8 mouse cellular contexts compared by ENCODE assay signal in genomic region chr7:31105061-31105768, GRCm38 (mm10). TPM values are rescaled to one million over a fixed set of nuclear protein-coding genes. Genes with fewer than 3 reads are reported as not detected.
A peak's percentile ranks its signal among the peaks of the same experiment; 100 is the strongest.
DNase-seq lines count a peak whose midpoint lies in the region; ATAC-seq and TF ChIP-seq lines count a peak whose summit lies in the region.

No protein-coding gene starts in this region.

- ATAC-seq in hindbrain, embryonic 14.5 days (ENCODE audit: low FRiP score): no peak
- ATAC-seq in kidney, postnatal 0 days (replicated peaks; ENCODE audit: low FRiP score, low read depth): no peak

- WGBS in hindbrain, embryonic 10.5 days: 71% methylated on average over 15 of the region's 15 CpGs
- 61% methylated on average over 15 of the region's 15 CpGs for WGBS in hindbrain, embryonic 14.5 days
- 37% methylated on average over 15 of the region's 15 CpGs for WGBS in kidney, postnatal 0 days

- no peaks in the 10 kb centered on the region for H3K27me3 ChIP-seq in hindbrain, embryonic 10.5 days (ENCODE audit: insufficient read depth, poor library complexity, severe bottlenecking)
- H3K27me3 ChIP-seq in hindbrain, embryonic 14.5 days (ENCODE audit: control insufficient read depth, insufficient read depth, low read length): no peaks in the 10 kb centered on the region
- H3K27me3 ChIP-seq in kidney, postnatal 0 days (ENCODE audit: insufficient read depth, low read length): no peaks in the 10 kb centered on the region

- TF ChIP-seq CTCF in embryonic fibroblast, embryonic 13.5 days (IDR thresholded peaks at IDR 0.05; ENCODE audit: borderline replicate concordance, insufficient read depth, low read length): peak; percentile 59; the same call in 1 of the 2 replicates
- TF ChIP-seq CTCF in kidney, postnatal 0 days (IDR thresholded peaks at IDR 0.05; ENCODE audit: low read depth): peak; percentile 70

- H3K4me2 ChIP-seq in hindbrain, embryonic 14.5 days (replicated peaks): no peak overlapping the region
- no peak overlapping the region for H3K4me2 ChIP-seq in kidney, postnatal 0 days (ENCODE audit: low read length)

- H3K9ac ChIP-seq in hindbrain, embryonic 14.5 days: no peak overlapping the region
- H3K9ac ChIP-seq in kidney, postnatal 0 days (ENCODE audit: low read depth, low read length): no peak overlapping the region

- H3K27ac ChIP-seq in hindbrain, embryonic 10.5 days: no peak overlapping the region
- H3K27ac ChIP-seq in hindbrain, embryonic 14.5 days: no peak overlapping the region
- no peak overlapping the region for H3K27ac ChIP-seq in embryonic fibroblast, embryonic 13.5 days (ENCODE audit: insufficient read depth, low read length)
- no peak overlapping the region for H3K27ac ChIP-seq in kidney, postnatal 0 days

- no peak for TF ChIP-seq POLR2A in embryonic fibroblast, embryonic 13.5 days (IDR thresholded peaks at IDR 0.05; ENCODE audit: low read depth, low read length)

- H3K4me1 ChIP-seq in hindbrain, embryonic 10.5 days (replicated peaks): peaks cover 4% of the 10 kb centered on the region; the same call in 1 of the 2 replicates
- no peaks in the 10 kb centered on the region for H3K4me1 ChIP-seq in hindbrain, embryonic 14.5 days (replicated peaks; ENCODE audit: control insufficient read depth, insufficient read depth, low read length)
- H3K4me1 ChIP-seq in embryonic fibroblast, embryonic 13.5 days (ENCODE audit: control insufficient read depth, insufficient read depth, low read length): no peaks in the 10 kb centered on the region
- H3K4me1 ChIP-seq in kidney, postnatal 0 days (replicated peaks; ENCODE audit: insufficient read depth, low read length): no peaks in the 10 kb centered on the region

- H3K36me3 ChIP-seq in hindbrain, embryonic 10.5 days: no peaks in the 10 kb centered on the region
- H3K36me3 ChIP-seq in hindbrain, embryonic 14.5 days (replicated peaks; ENCODE audit: control insufficient read depth, insufficient read depth): no peaks in the 10 kb centered on the region
- no peaks in the 10 kb centered on the region for H3K36me3 ChIP-seq in kidney, postnatal 0 days (ENCODE audit: insufficient read depth, low read length)

- H3K9me3 ChIP-seq in hindbrain, embryonic 10.5 days: no peaks in the 10 kb centered on the region
- H3K9me3 ChIP-seq in hindbrain, embryonic 14.5 days (ENCODE audit: control insufficient read depth, low read length): no peaks in the 10 kb centered on the region
- no peaks in the 10 kb centered on the region for H3K9me3 ChIP-seq in kidney, postnatal 0 days (replicated peaks; ENCODE audit: low read length)

- DNase-seq in hindbrain, embryonic 10.5 days (ENCODE audit: low spot score): peak; percentile 54
- DNase-seq in hindbrain, embryonic 14.5 days (ENCODE audit: low spot score): no peak
- DNase-seq in urinary bladder, postnatal 14 days (ENCODE audit: low spot score): peak; percentile 52
- DNase-seq in urinary bladder, adult 18-20 months (ENCODE audit: low spot score in 2 of 2): no peak
- no peak for DNase-seq in kidney, postnatal 0 days (ENCODE audit: low spot score)
- peak; percentile 43 for DNase-seq in naive thymus-derived CD4-positive, alpha-beta T cell, adult 2 months (ENCODE audit: low read depth)
- no peak for DNase-seq in frontal cortex, postnatal 14 days (ENCODE audit: low spot score in 2 of 2)

- H3K4me3 ChIP-seq in hindbrain, embryonic 10.5 days: no peak overlapping the region
- no peak overlapping the region for H3K4me3 ChIP-seq in hindbrain, embryonic 14.5 days (replicated peaks; ENCODE audit: low read length)
- no peak overlapping the region for H3K4me3 ChIP-seq in embryonic fibroblast, embryonic 13.5 days (ENCODE audit: insufficient read depth, low read length)
- no peak overlapping the region for H3K4me3 ChIP-seq in kidney, postnatal 0 days (replicated peaks; ENCODE audit: low read depth, low read length)

RNA-seq across cellular contexts. Expression of gene Hpn, which starts 9.9 kb away (rescaled TPM):
- 3.0 and 4.5 TPM in 2 replicates for polyA plus RNA-seq in hindbrain, embryonic 10.5 days (2016; fragmentation: Nextera tagmentation; extraction: Ambion mirVana)
- polyA plus RNA-seq in hindbrain, embryonic 14.5 days (2014; fragmentation: Nextera tagmentation; extraction: Ambion mirVana): 0.55 and 0.67 TPM in 2 replicates
- 0.60 and 0.90 TPM in 2 replicates for polyA plus RNA-seq in embryonic fibroblast, embryonic 13.5 days (2011; ENCODE audit: insufficient read length, low read depth, missing spikeins)
- polyA plus RNA-seq in kidney, postnatal 0 days (2015; fragmentation: Nextera tagmentation; extraction: Ambion mirVana): 106 and 110 TPM in 2 replicates

RNA-seq across cellular contexts. Expression of gene Scn1b, which starts 21.6 kb away (rescaled TPM):
- 1.2 and 1.3 TPM in 2 replicates for polyA plus RNA-seq in hindbrain, embryonic 10.5 days (2016; fragmentation: Nextera tagmentation; extraction: Ambion mirVana)
- 13.0 and 18.3 TPM in 2 replicates for polyA plus RNA-seq in hindbrain, embryonic 14.5 days (2014; fragmentation: Nextera tagmentation; extraction: Ambion mirVana)
- polyA plus RNA-seq in embryonic fibroblast, embryonic 13.5 days (2011; ENCODE audit: insufficient read length, low read depth, missing spikeins): 40.8 and 57.9 TPM in 2 replicates
- polyA plus RNA-seq in kidney, postnatal 0 days (2015; fragmentation: Nextera tagmentation; extraction: Ambion mirVana): 2.2 and 2.8 TPM in 2 replicates

RNA-seq across cellular contexts. Expression of gene Fxyd3, which starts 28.7 kb away (rescaled TPM):
- polyA plus RNA-seq in hindbrain, embryonic 10.5 days (2016; fragmentation: Nextera tagmentation; extraction: Ambion mirVana): 7.9 and 10.8 TPM in 2 replicates
- polyA plus RNA-seq in hindbrain, embryonic 14.5 days (2014; fragmentation: Nextera tagmentation; extraction: Ambion mirVana): 0.66 TPM in 1 of 2 replicates, not detected in the other
- not detected in 2 replicates for polyA plus RNA-seq in embryonic fibroblast, embryonic 13.5 days (2011; ENCODE audit: insufficient read length, low read depth, missing spikeins)
- 16.9 and 22.5 TPM in 2 replicates for polyA plus RNA-seq in kidney, postnatal 0 days (2015; fragmentation: Nextera tagmentation; extraction: Ambion mirVana)

RNA-seq across cellular contexts. Expression of gene Lgi4, which starts 46.1 kb away (rescaled TPM):
- polyA plus RNA-seq in hindbrain, embryonic 10.5 days (2016; fragmentation: Nextera tagmentation; extraction: Ambion mirVana): 2.3 and 6.3 TPM in 2 replicates
- 0.28 and 0.60 TPM in 2 replicates for polyA plus RNA-seq in hindbrain, embryonic 14.5 days (2014; fragmentation: Nextera tagmentation; extraction: Ambion mirVana)
- polyA plus RNA-seq in embryonic fibroblast, embryonic 13.5 days (2011; ENCODE audit: insufficient read length, low read depth, missing spikeins): 0.92 and 1.1 TPM in 2 replicates
- polyA plus RNA-seq in kidney, postnatal 0 days (2015; fragmentation: Nextera tagmentation; extraction: Ambion mirVana): 0.24 and 0.34 TPM in 2 replicates

RNA-seq across cellular contexts. Expression of gene Fxyd1, which starts 48.2 kb away (rescaled TPM):
- polyA plus RNA-seq in hindbrain, embryonic 10.5 days (2016; fragmentation: Nextera tagmentation; extraction: Ambion mirVana): 14.0 and 17.1 TPM in 2 replicates
- 34.1 and 59.0 TPM in 2 replicates for polyA plus RNA-seq in hindbrain, embryonic 14.5 days (2014; fragmentation: Nextera tagmentation; extraction: Ambion mirVana)
- 10.3 TPM in 1 of 2 replicates, not detected in the other for polyA plus RNA-seq in embryonic fibroblast, embryonic 13.5 days (2011; ENCODE audit: insufficient read length, low read depth, missing spikeins)
- polyA plus RNA-seq in kidney, postnatal 0 days (2015; fragmentation: Nextera tagmentation; extraction: Ambion mirVana): 62.0 and 76.3 TPM in 2 replicates

Comparison
In these comparisons a context has a peak if more than half of its experiments do, and no peak if none do; other contexts are left out.
1. DNase-seq: peak in hindbrain, embryonic 10.5 days (single experiment), urinary bladder, postnatal 14 days (single experiment) and naive thymus-derived CD4-positive, alpha-beta T cell, adult 2 months (single experiment); none in hindbrain, embryonic 14.5 days (single experiment), urinary bladder, adult 18-20 months (0 of 2), kidney, postnatal 0 days (single experiment) and frontal cortex, postnatal 14 days (0 of 2).
2. RNA of gene Hpn, which starts 9.9 kb away (polyA plus RNA-seq): 106 to 110 TPM in kidney, postnatal 0 days; 3.0 to 4.5 TPM in hindbrain, embryonic 10.5 days, 0.55 to 0.67 TPM in hindbrain, embryonic 14.5 days and 0.60 to 0.90 TPM in embryonic fibroblast, embryonic 13.5 days; every median in the first group is over 10 times any median in the second.